Mouse (Mus musculus) thymus, postnatal 14 days (tissue): ENCODE measurements around the gene Fnip2.

Experiments
- DNase-seq: peaks from one replicate; pipeline ENCODE4 v3.0.0; 2021

The Fnip2 gene

GRCm38 (mm10) chr3:79409927-79410628 lies 157.5 kb downstream of the Fnip2 start:
- no peak for DNase-seq

DNA sequence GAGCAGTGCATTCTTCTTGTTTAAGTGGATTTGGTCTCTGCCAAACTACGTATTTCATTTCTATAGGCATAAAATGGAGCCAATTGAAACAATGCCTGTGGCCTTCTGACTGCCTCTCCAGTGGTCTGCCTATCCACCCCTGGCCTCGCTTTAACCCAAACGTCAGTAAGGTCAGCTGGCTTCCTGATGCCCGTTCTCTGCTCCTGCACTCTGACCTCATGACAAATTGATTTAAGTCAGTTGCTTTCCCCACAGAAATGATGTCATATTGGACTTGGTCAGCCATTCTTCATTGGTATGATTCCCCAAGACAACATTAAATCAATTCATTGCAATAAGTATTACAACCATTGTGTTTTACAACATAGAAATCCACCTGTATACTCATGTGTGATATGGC lies 159.1 kb downstream of the Fnip2 start:
- DNase-seq, result no peak
